Mouse (Mus musculus) heart, adult 2 months (tissue): ENCODE measurements around the gene Ticrr.

Experiments used
- CTCF ChIP-seq: fragments of 200-600 bp; IDR thresholded peaks from 2 replicates; pipeline ENCODE4 v1.8.1; 2022; ENCODE audit warnings: antibody characterized with exemption, mild to moderate bottlenecking, moderate library complexity
- EP300 ChIP-seq: fragments of 200-500 bp; IDR thresholded peaks from 2 replicates; pipeline ENCODE4 v1.6.1; 2011; ENCODE audit warnings: low read depth, low read length, control low read depth; ENCODE audit not compliant: insufficient read depth
- POLR2A ChIP-seq: fragments of 200-500 bp; IDR thresholded peaks from 2 replicates; pipeline ENCODE4 v1.6.1; 2011; ENCODE audit warnings: mild to moderate bottlenecking, low read depth, low read length, control low read depth; ENCODE audit not compliant: insufficient read depth

- peak; percentile 81 for TF ChIP-seq CTCF
- TF ChIP-seq POLR2A = no peak
- TF ChIP-seq EP300 = no peak
These were observed 67.1 kb downstream of the Ticrr start for GRCm38 (mm10) chr7:79727091-79727490.
